Mouse (Mus musculus): Measurements from ENCODE around the gene Hist1h4f. TPM values are rescaled to one million over a fixed set of nuclear protein-coding genes. Genes with fewer than 3 reads are reported as not detected.
"Not testable (repeated sequence)": the region's sequence is repeated elsewhere in the genome, so short reads cannot be mapped to it uniquely, and the experiment has no call there.

Gene Hist1h4f
- 2.7 and 3.6 TPM in 2 replicates for polyA plus RNA-seq (2016; fragmentation: Nextera tagmentation; extraction: Ambion mirVana)

DNA sequence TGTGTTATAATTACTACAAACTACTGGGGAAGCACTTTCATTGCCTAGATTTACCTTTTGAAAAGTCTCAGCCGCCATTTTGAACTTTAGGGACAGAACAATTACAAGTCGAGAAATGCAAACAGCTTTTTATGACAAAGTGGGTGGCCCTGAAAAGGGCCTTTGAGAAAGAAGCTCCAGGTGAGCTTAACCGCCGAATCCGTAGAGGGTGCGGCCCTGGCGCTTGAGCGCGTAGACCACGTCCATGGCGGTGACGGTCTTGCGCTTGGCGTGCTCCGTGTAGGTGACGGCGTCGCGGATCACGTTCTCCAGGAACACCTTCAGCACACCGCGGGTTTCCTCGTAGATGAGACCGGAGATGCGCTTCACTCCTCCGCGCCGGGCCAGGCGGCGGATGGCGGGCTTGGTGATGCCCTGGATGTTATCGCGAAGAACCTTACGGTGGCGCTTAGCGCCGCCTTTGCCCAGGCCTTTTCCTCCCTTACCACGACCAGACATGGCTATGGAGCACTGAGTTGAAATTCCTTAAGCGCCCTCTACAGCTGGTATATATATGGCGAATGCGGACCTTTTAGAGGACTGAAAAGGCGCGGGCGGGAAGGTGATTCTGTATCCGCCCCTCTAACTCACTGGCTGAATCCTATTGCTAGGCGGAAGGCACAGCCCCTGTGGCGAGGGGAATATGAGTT lies at the start of gene Hist1h4f:
TSS of gene Hist1h4f (minus strand) at position 503 of the 689 bp plus-strand sequence.
- H3K27ac ChIP-seq, result peak within 1 kb of the TSS; percentile 96
- not testable (repeated sequence) for H3K36me3 ChIP-seq
- under 1% methylated on average over 47 of the region's 47 CpGs for WGBS

DNA sequence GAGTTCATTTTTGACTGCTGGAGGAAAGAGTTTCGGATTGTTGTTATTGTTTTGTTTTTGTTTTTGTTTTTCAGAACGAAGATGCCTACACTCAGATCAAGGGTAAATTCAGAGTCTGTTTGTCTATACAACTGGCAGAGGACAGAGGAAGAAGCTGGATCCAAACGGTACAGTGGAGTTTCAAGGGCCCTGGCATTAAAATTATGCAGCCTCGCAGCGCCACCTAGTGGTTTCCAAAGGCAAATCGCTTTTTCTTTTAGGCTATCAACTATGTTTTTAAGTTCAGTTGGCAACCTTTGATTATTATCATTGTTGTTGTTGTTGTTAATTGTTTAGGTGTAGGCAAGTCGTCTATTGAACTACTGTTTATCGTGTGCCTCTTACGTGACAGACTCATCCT lies 46.5 kb upstream of the Hist1h4f start:
- Histone ChIP-seq H3K9ac (replicated peaks) (no peak overlapping the region), H3K4me3 (replicated peaks) (no peak overlapping the region), H3K27me3 (no peaks in the 10 kb centered on the region), H3K27ac (no peak overlapping the region), H3K9me3 (no peaks in the 10 kb centered on the region), H3K4me2 (no peak overlapping the region), H3K36me3 (no peaks in the 10 kb centered on the region), H3K4me1 (replicated peaks) (peaks cover 4% of the 10 kb centered on the region; the same call in 1 of the 2 replicates)
- WGBS, result 7% methylated on average over 9 of the region's 9 CpGs
- no peak for ATAC-seq (ENCODE audit: insufficient number of reproducible peaks, insufficient read depth, low FRiP score, low TSS enrichment, low read depth)

More for the DNA sequence above, at the start of gene Hist1h4f:
- Histone ChIP-seq H3K4me2 (peak within 1 kb of the TSS; percentile 55), H3K9ac (replicated peaks) (peak within 1 kb of the TSS; percentile 54), H3K4me3 (replicated peaks) (peak within 1 kb of the TSS; percentile 46)
- peak; percentile 87 for ATAC-seq (ENCODE audit: insufficient number of reproducible peaks, insufficient read depth, low FRiP score, low TSS enrichment, low read depth)
- H3K27me3 ChIP-seq; H3K4me1 ChIP-seq (replicated peaks); H3K9me3 ChIP-seq: not testable (repeated sequence)

DNA sequence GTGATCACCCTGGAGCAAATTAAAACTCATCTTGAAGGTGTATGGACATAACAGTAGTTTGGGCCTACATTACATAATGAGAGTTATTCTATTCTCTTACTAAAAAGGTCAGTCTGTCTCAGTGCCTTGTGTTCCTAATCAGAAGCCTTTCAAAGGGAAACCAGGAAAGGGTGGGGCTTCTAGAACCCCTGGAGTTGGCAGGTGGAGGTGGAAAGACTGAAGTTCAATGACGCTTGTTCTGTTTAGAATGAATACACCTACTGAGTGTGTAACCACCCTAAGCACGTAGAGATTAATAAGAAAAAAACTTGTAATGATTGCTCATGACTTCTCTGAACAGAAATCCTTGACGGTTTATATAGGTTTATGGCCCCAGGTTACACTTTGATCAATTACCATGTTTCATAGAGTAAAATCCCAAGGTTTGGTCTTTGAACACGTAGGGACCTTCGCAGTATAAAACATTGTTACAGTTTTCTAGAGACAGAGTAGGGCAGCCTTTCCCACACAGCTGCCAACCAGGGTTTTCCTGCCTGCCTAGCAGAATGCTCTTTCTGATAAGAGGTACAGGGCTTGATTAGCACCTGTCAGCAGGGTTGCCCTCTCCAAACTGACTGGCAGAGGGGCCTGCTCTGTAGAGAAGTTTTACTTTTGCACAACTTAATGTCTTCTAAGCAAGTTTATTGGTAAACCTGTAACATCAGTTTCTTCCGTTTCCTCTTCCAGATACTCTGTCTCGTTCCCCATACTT lies 44.3 kb upstream of the Hist1h4f start:
- Histone ChIP-seq H3K36me3 (no peaks in the 10 kb centered on the region), H3K4me3 (replicated peaks) (no peak overlapping the region), H3K4me1 (replicated peaks) (peaks cover 5% of the 10 kb centered on the region; the same call in 1 of the 2 replicates), H3K4me2 (no peak overlapping the region), H3K27me3 (no peaks in the 10 kb centered on the region), H3K9me3 (no peaks in the 10 kb centered on the region), H3K9ac (replicated peaks) (no peak overlapping the region; the same call in 1 of the 2 replicates), H3K27ac (no peak overlapping the region)
- no peak for ATAC-seq (ENCODE audit: insufficient number of reproducible peaks, insufficient read depth, low FRiP score, low TSS enrichment, low read depth)
- whole genome bisulfite sequencing, result 78% methylated on average over 7 of the region's 7 CpGs

DNA sequence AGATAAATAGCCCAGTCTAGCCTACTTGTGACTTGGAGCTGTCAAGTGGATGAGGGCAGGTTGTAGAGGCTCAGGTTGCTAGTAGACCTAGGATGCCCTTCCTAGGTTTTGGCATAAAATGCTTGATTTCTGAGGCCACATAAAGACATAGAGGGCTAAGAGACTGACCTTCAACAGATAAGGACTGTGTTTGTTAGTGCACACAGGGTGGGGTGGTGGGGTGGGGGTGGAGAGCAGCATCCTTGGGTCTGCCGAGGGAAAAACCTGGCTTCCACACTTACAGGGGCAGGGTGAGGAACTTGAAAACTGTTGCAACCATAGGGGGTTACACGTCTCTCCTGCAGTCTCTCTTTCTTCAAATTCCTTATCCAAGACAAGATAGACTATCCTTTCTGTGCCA lies 43.7 kb upstream of the Hist1h4f start:
- no peak overlapping the region for H3K4me3 ChIP-seq (replicated peaks)
- H3K36me3 ChIP-seq, result no peaks in the 10 kb centered on the region
- 63% methylated on average over 2 of the region's 2 CpGs for WGBS
- no peak for ATAC-seq (ENCODE audit: insufficient number of reproducible peaks, insufficient read depth, low FRiP score, low TSS enrichment, low read depth)
- H3K27ac ChIP-seq, result no peak overlapping the region
- peaks cover 5% of the 10 kb centered on the region; the same call in 1 of the 2 replicates for H3K4me1 ChIP-seq (replicated peaks)
- H3K27me3 ChIP-seq, result no peaks in the 10 kb centered on the region
- no peaks in the 10 kb centered on the region for H3K9me3 ChIP-seq
- no peak overlapping the region for H3K4me2 ChIP-seq
- no peak overlapping the region for H3K9ac ChIP-seq (replicated peaks)

DNA sequence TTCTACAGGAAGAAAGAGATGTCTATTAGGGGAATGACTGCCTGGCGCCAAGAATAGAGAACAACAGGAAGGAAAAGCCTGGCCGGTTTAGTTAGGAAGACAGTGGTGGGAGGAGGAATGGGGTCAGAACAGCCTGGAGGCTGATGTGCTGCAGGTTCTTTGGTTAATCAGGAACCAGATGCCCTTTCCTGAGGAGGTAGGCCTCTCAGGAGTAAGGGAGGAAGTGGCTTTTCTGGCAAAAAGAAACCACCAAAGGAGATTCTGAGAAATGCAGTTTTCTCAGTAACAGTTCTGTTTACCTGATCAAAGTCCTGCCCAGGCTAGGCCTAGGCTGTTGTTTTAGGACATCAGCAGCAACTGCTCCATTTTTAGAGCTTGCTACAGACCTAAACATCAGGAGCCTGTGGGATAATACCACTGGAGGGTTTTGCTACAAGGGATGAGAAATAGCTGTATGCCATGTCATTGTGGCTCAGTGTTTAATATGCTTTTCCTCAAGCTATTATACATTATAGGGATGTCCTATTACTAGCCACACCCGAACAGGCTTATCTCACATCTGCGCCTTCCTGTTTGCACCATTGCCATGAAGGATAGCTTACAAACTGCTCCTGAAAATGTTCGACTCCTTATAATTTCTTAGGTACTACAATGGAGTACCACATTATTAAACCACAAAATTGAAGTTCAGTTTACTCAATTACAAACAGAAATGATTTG lies 41.8 kb upstream of the Hist1h4f start:
- Histone ChIP-seq H3K9me3 (no peaks in the 10 kb centered on the region), H3K27ac (peak overlapping the region; percentile 71), H3K4me2 (no peak overlapping the region), H3K9ac (replicated peaks) (no peak overlapping the region), H3K27me3 (no peaks in the 10 kb centered on the region), H3K4me1 (replicated peaks) (peaks cover 5% of the 10 kb centered on the region; the same call in 1 of the 2 replicates), H3K36me3 (no peaks in the 10 kb centered on the region), H3K4me3 (replicated peaks) (no peak overlapping the region)
- no peak for ATAC-seq (ENCODE audit: insufficient number of reproducible peaks, insufficient read depth, low FRiP score, low TSS enrichment, low read depth)
- WGBS, result 66% methylated on average over 5 of the region's 5 CpGs

DNA sequence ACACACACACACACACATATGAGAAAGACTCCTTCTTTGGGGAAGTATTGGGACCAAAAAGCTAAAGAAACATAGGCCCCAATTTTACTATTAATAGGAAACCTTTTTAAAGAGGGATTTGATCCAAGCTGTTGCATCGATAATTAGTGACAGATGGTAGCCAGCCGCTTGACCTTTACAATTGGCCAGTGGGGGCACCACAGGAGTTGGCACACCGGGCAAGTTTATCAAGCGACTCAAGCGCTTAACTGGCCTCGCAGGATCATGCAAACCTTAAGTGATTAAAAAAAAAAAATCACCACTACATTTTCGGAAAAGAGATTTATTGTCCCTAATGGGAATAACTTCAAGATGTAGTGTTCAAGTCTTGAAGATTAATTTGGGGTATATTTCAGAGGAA lies 41.2 kb upstream of the Hist1h4f start:
- ATAC-seq (ENCODE audit: insufficient number of reproducible peaks, insufficient read depth, low FRiP score, low TSS enrichment, low read depth), result no peak
- Histone ChIP-seq H3K36me3 (no peaks in the 10 kb centered on the region), H3K4me2 (no peak overlapping the region), H3K4me1 (replicated peaks) (peaks cover 5% of the 10 kb centered on the region; the same call in 1 of the 2 replicates), H3K4me3 (replicated peaks) (no peak overlapping the region), H3K9me3 (no peaks in the 10 kb centered on the region), H3K27ac (peak overlapping the region; percentile 71; the same call in 1 of the 2 replicates), H3K9ac (replicated peaks) (no peak overlapping the region), H3K27me3 (no peaks in the 10 kb centered on the region)
- 57% methylated on average over 7 of the region's 7 CpGs for WGBS

DNA sequence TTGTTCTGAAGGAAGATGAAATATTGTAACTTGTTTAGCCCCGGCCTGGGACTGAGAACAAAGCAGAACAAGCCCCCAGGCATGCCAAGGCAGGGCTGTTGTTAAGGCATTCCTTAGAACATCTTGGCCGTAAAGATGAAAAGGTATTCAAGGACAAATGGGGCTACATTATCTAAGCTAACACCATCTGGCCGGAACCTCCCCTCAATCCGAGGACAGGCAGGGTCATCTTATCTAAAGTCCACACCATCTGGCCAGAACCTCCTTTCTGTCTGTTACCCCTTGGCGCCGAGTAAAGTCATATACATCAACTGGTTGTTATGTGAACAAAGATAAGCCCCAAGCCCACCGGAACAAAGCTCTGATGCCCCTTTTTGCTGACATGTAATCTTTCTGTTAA lies 40.4 kb upstream of the Hist1h4f start:
- H3K4me3 ChIP-seq (replicated peaks); H3K4me2 ChIP-seq; H3K4me1 ChIP-seq (replicated peaks); H3K27me3 ChIP-seq; H3K27ac ChIP-seq; H3K36me3 ChIP-seq; ATAC-seq (ENCODE audit: insufficient number of reproducible peaks, insufficient read depth, low FRiP score, low TSS enrichment, low read depth); H3K9me3 ChIP-seq; H3K9ac ChIP-seq (replicated peaks): not testable (repeated sequence)
- WGBS, result 88% methylated on average over 7 of the region's 7 CpGs

DNA sequence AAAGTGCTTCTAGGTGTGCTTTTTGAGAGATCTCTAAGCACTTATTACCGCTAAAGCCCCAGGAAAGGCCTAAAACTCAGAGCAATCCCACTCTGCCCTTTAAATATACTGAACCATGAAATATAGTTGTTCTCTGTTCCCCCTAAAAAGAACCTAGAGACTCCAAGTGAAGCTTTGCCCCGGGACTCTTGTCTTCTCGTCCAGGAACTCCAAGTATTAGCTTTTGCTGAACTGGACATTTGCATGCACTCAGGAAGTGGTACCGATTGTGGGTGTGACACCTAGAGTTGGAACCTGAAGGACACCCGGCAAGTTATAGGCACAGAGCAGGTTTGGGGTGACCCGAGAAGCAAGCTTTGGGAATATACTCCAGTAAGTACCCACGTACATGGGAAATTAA lies 39.8 kb upstream of the Hist1h4f start:
- no peak overlapping the region for H3K4me3 ChIP-seq (replicated peaks)
- ATAC-seq (ENCODE audit: insufficient number of reproducible peaks, insufficient read depth, low FRiP score, low TSS enrichment, low read depth), result no peak
- no peak overlapping the region for H3K9ac ChIP-seq (replicated peaks)
- no peaks in the 10 kb centered on the region for H3K36me3 ChIP-seq
- 95% methylated on average over 7 of the region's 7 CpGs for whole genome bisulfite sequencing
- H3K4me2 ChIP-seq, result no peak overlapping the region
- H3K27ac ChIP-seq, result no peak overlapping the region
- no peaks in the 10 kb centered on the region for H3K9me3 ChIP-seq
- peaks cover 9% of the 10 kb centered on the region; the same call in 1 of the 2 replicates for H3K4me1 ChIP-seq (replicated peaks)
- no peaks in the 10 kb centered on the region for H3K27me3 ChIP-seq

DNA sequence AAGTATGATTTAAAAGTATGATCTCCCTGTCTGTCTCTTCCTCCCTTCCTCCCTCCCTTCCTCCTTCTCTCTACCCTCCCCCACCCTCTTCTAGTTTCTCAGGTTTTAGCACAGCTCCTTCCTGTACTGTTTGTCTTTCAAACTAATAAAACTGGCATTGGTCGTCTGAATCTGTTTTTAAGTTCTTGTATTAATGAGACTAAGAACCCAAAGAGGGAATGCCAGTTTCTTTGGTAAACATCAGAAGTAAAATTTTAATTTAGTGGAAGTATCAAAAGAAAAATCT lies 35.4 kb upstream of the Hist1h4f start:
- WGBS, result 2% methylated on average over 1 of the region's 1 CpGs
- ATAC-seq (ENCODE audit: insufficient number of reproducible peaks, insufficient read depth, low FRiP score, low TSS enrichment, low read depth), result no peak
- Histone ChIP-seq H3K36me3 (no peaks in the 10 kb centered on the region), H3K4me3 (replicated peaks) (peak overlapping the region; percentile 44), H3K9ac (replicated peaks) (peak overlapping the region; percentile 38; the same call in 1 of the 2 replicates), H3K27ac (peak overlapping the region; percentile 97), H3K27me3 (no peaks in the 10 kb centered on the region), H3K9me3 (no peaks in the 10 kb centered on the region), H3K4me2 (peak overlapping the region; percentile 76), H3K4me1 (replicated peaks) (peaks cover 28% of the 10 kb centered on the region)

DNA sequence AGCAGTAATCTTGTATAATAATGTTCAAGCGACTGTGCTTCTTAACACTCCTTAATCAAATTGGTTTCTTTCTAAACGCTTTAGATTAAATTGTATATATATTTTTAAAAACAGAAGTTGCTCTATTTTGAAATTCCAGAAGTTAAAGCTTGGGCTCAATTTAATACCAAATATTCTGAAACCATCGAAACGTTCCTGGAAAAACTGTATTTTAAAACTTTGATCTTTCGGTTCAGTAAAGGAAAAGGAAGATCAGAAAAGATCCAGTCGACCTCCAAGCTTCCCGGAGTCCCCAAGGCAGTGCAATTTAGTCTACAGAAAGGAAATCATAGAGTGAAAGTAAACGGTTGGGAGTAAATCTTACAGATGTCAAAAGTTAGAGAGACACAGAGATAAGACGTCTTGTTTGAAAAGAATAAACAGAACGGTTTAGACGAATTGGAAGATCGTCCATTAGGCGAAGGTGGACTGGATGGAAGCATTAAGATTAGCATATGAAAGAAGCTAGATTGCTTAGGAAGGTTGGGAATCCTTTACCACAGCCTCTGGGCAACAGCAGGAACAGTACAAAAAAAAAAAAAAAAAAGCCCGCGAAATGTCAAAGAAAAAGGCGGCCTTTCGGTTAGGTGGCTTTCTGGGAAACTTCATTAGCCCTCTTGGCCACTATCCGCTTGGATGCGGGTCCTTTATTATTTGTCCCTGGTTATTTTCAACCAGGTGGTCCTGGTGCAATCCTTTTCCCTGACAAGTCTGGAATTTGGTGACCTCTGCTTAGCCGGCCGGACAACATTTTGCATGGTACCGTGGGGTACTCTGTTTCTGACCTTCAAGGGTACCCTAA lies 34.9 kb upstream of the Hist1h4f start:
- no peaks in the 10 kb centered on the region for H3K27me3 ChIP-seq
- H3K9me3 ChIP-seq, result no peaks in the 10 kb centered on the region
- no peaks in the 10 kb centered on the region for H3K36me3 ChIP-seq
- peaks cover 31% of the 10 kb centered on the region for H3K4me1 ChIP-seq (replicated peaks)
- H3K27ac ChIP-seq, result peak overlapping the region; percentile 97
- peak overlapping the region; percentile 38 for H3K9ac ChIP-seq (replicated peaks)
- WGBS, result 2% methylated on average over 22 of the region's 22 CpGs
- H3K4me3 ChIP-seq (replicated peaks), result peak overlapping the region; percentile 44
- peak overlapping the region; percentile 76 for H3K4me2 ChIP-seq
- no peak for ATAC-seq (ENCODE audit: insufficient number of reproducible peaks, insufficient read depth, low FRiP score, low TSS enrichment, low read depth)

Data from limb, embryonic 12.5 days (tissue).